Mouse (Mus musculus) sigmoid colon, adult 10 weeks (tissue): ENCODE measurements around the gene Zfp131. TPM values are rescaled to one million over a fixed set of nuclear protein-coding genes. Genes with fewer than 3 reads are reported as not detected.

Experiments
- polyA plus RNA-seq: library from polyadenylated mRNA; stranded (reverse); fragments of 350-450 nt; fragmentation: Illumina TruSeq; extraction: RNeasy Lipid Tissue Mini Kit (QIAGEN cat#74804); gene quantifications from one replicate; pipeline ENCODE4 v1.2.3, GENCODE M21; 2014; ENCODE audit warnings: low read depth, low replicate concordance

Gene Zfp131
- polyA plus RNA-seq = 74.8 TPM

GRCm38 (mm10) chr13:119790761-119791579 is at the start of gene Zfp131:
Zfp131 (minus strand) TSS chr13:119790889.

DNA sequence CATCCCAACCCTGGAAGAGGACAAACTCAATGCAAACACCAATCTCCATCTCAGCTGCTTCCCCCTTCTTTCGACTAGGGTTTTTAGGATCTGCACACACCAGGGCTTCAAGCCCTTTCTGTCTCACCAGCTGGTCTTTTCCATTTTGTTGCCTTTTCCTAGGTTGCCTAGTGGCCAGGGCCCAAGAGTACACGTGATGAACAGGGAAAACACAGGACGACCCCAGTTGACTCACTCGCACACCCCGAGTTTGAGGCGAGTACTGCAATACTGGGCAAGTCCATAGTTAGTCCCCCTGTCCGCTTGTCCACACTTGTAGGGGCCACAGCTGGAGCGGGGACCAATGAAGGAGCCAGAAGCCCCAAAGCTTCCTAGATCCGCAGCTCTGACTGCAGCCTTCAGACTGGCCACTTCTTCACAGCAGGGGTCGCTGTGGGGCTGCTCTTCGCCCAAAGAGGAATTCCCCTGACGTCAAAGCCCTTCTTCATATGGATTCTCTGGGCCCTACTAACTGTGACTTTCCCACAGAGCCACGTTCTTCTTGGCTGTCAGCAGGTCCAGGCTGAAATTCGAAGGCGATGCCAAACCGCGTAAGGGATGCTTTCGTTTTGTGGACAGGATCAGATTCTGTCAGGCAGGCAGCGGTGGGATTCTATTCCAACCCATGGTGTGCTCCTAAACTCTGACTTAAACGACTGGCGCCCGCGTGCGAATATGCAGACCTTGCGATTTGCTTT is 44.8 kb upstream of the Zfp131 start, which contains the start of gene D13Ertd608e:
D13Ertd608e (plus strand) TSS at position 687 of the 737 bp plus-strand sequence.

DNA sequence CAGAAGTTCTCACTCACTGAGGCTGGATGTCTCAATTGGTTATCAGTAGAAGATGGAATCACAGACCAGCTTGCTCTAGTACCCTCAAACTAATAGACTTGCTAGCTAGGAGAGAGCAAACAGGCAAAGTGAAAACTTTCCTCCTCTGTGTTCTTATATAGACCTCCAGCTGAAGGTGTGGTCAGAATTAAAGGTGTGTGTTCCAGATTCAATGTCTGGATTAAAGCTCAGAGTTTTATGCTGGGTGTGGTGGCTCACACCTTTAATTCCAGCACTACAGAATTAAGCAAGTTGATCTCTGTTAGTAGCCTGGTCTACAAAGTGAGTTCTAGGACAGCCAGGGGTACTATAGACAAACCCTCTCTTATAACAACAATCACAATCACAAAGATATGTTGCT is 39.4 kb upstream of the Zfp131 start, which contains the start of gene AF067063:
AF067063 (minus strand) TSS at position 101 of the 400 bp plus-strand sequence.

DNA sequence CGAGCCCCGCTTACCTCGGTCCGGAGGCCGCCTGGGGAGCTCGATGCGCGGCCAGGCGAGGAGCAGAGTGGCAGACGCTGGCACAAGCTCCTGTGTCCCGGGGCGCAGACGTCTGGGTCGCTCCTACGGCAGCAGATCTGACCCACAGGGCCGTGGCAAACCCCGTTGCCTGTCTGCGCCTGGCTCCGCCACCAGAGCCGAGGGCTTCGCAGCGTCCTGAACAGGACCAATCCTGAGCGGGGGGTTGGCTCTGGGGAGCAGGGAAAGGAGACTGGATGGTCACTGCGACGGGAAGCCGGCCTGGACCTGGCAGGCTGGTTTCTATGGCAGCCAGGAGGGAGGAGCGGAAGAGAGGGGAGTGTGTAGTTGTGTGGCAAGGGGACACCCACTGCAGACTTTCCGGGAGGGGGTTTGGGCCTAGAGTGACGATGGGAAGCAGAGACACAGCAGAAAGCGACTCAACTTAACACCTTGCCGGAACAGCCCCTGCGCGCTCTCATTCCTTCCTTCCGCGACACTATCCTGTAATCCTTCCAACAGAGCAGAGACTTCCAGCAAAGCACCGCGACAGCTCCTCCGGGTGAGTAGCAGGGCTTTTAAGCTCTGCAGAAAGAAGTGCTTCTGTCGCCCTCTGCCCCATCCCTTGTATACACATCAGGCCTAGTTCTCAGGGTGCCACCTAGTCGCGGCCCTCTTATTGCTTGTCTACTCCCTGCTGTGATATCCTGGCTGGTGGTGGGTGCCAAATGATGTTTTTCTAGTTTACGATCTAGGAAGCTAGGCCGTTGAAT is 34.8 kb downstream of the Zfp131 start, which contains the start of gene Nim1k:
Nim1k (minus strand) TSS at position 202 of the 791 bp plus-strand sequence.

Other genes with a start within 250 kb of the Zfp131 start
- gene Ccl28, start 167.1 kb downstream of the Zfp131 start, polyA plus RNA-seq = 338 TPM
- 554 TPM for gene Hmgcs1, start 100.5 kb downstream of the Zfp131 start, polyA plus RNA-seq
- gene Nim1k, start 35.0 kb downstream of the Zfp131 start, polyA plus RNA-seq = 0.60 TPM
- gene AF067063, start 39.3 kb upstream of the Zfp131 start, polyA plus RNA-seq = not detected
- not detected for gene D13Ertd608e, start 45.1 kb upstream of the Zfp131 start, polyA plus RNA-seq
- not detected for gene Tcstv1, start 103.9 kb upstream of the Zfp131 start, polyA plus RNA-seq
- gene Gm21761, start 138.4 kb upstream of the Zfp131 start, polyA plus RNA-seq = not detected
- gene B020031M17Rik, start 159.9 kb upstream of the Zfp131 start, polyA plus RNA-seq = not detected
- not detected for gene Gm36079, start 236.1 kb upstream of the Zfp131 start, polyA plus RNA-seq